Mouse (Mus musculus) cortical plate, adult 2 months (tissue): ENCODE data around the gene Ext2.

Experiments used
- CTCF ChIP-seq: fragments of 200-500 bp; IDR thresholded peaks from 2 replicates; pipeline ENCODE4 v1.5.1; 2011; ENCODE audit warnings: mild to moderate bottlenecking, control low read depth, low read length; ENCODE audit not compliant: insufficient read depth; ENCODE audit errors: extremely low read depth
- POLR2A ChIP-seq: fragments of 200-500 bp; IDR thresholded peaks from 2 replicates; pipeline ENCODE4 v1.6.1; 2011; ENCODE audit warnings: mild to moderate bottlenecking, low read length, control low read depth; ENCODE audit not compliant: insufficient read depth; ENCODE audit errors: extremely low read depth

- no peak for TF ChIP-seq POLR2A
- peak; percentile 50; the same call in 1 of the 2 replicates for TF ChIP-seq CTCF
These were observed 27.2 kb upstream of the Ext2 start, which contains the start of gene Accs for GRCm38 (mm10) chr2:93849505-93850089.
